Mouse (Mus musculus) small intestine, adult 2 months (tissue): ENCODE results near the gene Dyrk2.

Experiments
- CTCF ChIP-seq: fragments of 200-500 bp; IDR thresholded peaks from 2 replicates; pipeline ENCODE4 v1.5.1; 2012; ENCODE audit warnings: low read depth, mild to moderate bottlenecking, control low read depth, inconsistent platforms, low read length, moderate library complexity, mixed read lengths; ENCODE audit not compliant: insufficient replicate concordance, insufficient read length; ENCODE audit errors: extremely low read depth
- POLR2A ChIP-seq: fragments of 200-500 bp; IDR thresholded peaks from 2 replicates; pipeline ENCODE4 v1.6.1; 2012; ENCODE audit warnings: low read depth, mild to moderate bottlenecking, control low read depth, inconsistent platforms, low read length, moderate library complexity

- no peak for TF ChIP-seq CTCF
- no peak for TF ChIP-seq POLR2A
Measured at GRCm38 (mm10) chr10:118810908-118811711, 58.9 kb downstream of the Dyrk2 start.
